Mouse (Mus musculus) left cerebral cortex, postnatal 25 days (tissue): Measurements from ENCODE around the gene Ihh. TPM values are rescaled to one million over a fixed set of nuclear protein-coding genes. Genes with fewer than 3 reads are reported as not detected.

Experiments
- DNase-seq, 2 experiments: peaks; one replicate each; pipeline ENCODE4 v3.0.0; 2022; ENCODE audit warnings: low spot score in 2 of 2, mixed read lengths in 1 of 2
- intact Hi-C: fragments of 180-260 bp; cut with DNase I; formaldehyde crosslinking; loops from one replicate; pipeline ENCODE4 v1.15.1; 2025
- total RNA-seq, 2 experiments: library from RNA; stranded (reverse); gene quantifications; 2 replicates each; pipeline ENCODE4 v1.2.3; 2021

Gene Ihh
- under 1 TPM; 0.21 to 0.41 TPM for total RNA-seq

GRCm38 (mm10) chr1:74951556-74952210, at the start of gene Ihh:
Gene Ihh (minus strand): TSS chr1:74951672.
- intact Hi-C loops, result no loop called here

GRCm38 (mm10) chr1:75001183-75001582, 49.7 kb upstream of the Ihh start:
- intact Hi-C loops, result no loop called here
- peak in 1 of 2 experiments; percentile 3 for DNase-seq

More at GRCm38 (mm10) chr1:74951556-74952210, at the start of gene Ihh:
- DNase-seq, result no peak

GRCm38 (mm10) chr1:75000496-75000895, 49.0 kb upstream of the Ihh start:
- DNase-seq, result peak in 1 of 2 experiments; percentile 25
- intact Hi-C loops, result no loop called here

- intact Hi-C loops, result no loop called here
- DNase-seq, result no peak
These were observed 47.7 kb upstream of the Ihh start for GRCm38 (mm10) chr1:74999173-74999572.

- intact Hi-C loops, result no loop called here
- DNase-seq, result no peak
These were observed 45.8 kb upstream of the Ihh start for GRCm38 (mm10) chr1:74997231-74997630.

GRCm38 (mm10) chr1:74977001-74977400, 25.5 kb upstream of the Ihh start:
- DNase-seq, result no peak
- intact Hi-C loops, result no loop called here

- no peak for DNase-seq
- intact Hi-C loops, result no loop called here
These were observed 24.5 kb upstream of the Ihh start for GRCm38 (mm10) chr1:74975936-74976335.

GRCm38 (mm10) chr1:74973590-74973989, 22.1 kb upstream of the Ihh start:
- DNase-seq, result no peak
- intact Hi-C loops, result no loop called here

- intact Hi-C loops, result no loop called here
- DNase-seq, result no peak
These were observed 20.0 kb upstream of the Ihh start for GRCm38 (mm10) chr1:74971353-74972050.

GRCm38 (mm10) chr1:74967962-74968580, 16.6 kb upstream of the Ihh start:
- intact Hi-C loops, result no loop called here

GRCm38 (mm10) chr1:74964494-74965215, 13.2 kb upstream of the Ihh start:
- intact Hi-C loops, result loop anchor here (2.0 kb wide), 1 partner anchor 52 kb away; no protein-coding TSS in a partner anchor
- DNase-seq, result peak; percentile 57

More at GRCm38 (mm10) chr1:74967962-74968580, 16.6 kb upstream of the Ihh start:
- no peak for DNase-seq

GRCm38 (mm10) chr1:74962853-74963227, 11.4 kb upstream of the Ihh start:
- intact Hi-C loops, result no loop called here
- no peak for DNase-seq

- DNase-seq, result no peak
- intact Hi-C loops, result no loop called here
These were observed 10.8 kb upstream of the Ihh start for GRCm38 (mm10) chr1:74962126-74962852.

GRCm38 (mm10) chr1:74961722-74962121, 10.2 kb upstream of the Ihh start:
- DNase-seq, result no peak
- intact Hi-C loops, result no loop called here

- intact Hi-C loops, result no loop called here
- DNase-seq, result no peak
These were observed 8.6 kb upstream of the Ihh start for GRCm38 (mm10) chr1:74960059-74960458.

GRCm38 (mm10) chr1:74950576-74951490, 639 bp downstream of the Ihh start:
- intact Hi-C loops, result no loop called here
- DNase-seq, result peak in 1 of 2 experiments; percentile 4

GRCm38 (mm10) chr1:74950066-74950465, 1.4 kb downstream of the Ihh start:
- no peak for DNase-seq
- intact Hi-C loops, result no loop called here

- intact Hi-C loops, result loop anchor here (2.0 kb wide), 1 partner anchor 67 kb away; no protein-coding TSS in a partner anchor
- DNase-seq, result no peak
These were observed 1.8 kb downstream of the Ihh start for GRCm38 (mm10) chr1:74949666-74950050.
